Mouse (Mus musculus): ENCODE data around the gene Trim12a. TPM values are rescaled to one million over a fixed set of nuclear protein-coding genes. Genes with fewer than 3 reads are reported as not detected.

Gene Trim12a
- total and polyA plus RNA-seq, 3 experiments: 2.9 to 6.3 (median 5.8) TPM

Other genes starting within 250 kb of the Trim12a start
- not detected for gene Olfr644, start 243.6 kb downstream of the Trim12a start, total RNA-seq (2021)
- not detected in 2 replicates for gene Olfr644, start 243.6 kb downstream of the Trim12a start, polyA plus RNA-seq (2012; rRNA removed)
- not detected for gene Olfr645, start 230.0 kb downstream of the Trim12a start, total RNA-seq (2021)
- gene Olfr645, start 230.0 kb downstream of the Trim12a start, polyA plus RNA-seq (2012; rRNA removed): not detected in 2 replicates
- gene Olfr646, start 210.6 kb downstream of the Trim12a start, total RNA-seq (2021): under 1 TPM in 1 of 2 experiments, not detected in 1; 0.08 TPM
- not detected in 2 replicates for gene Olfr646, start 210.6 kb downstream of the Trim12a start, polyA plus RNA-seq (2012; rRNA removed)
- not detected for gene Ubqln5, start 185.6 kb downstream of the Trim12a start, total RNA-seq (2021)
- gene Ubqln5, start 185.6 kb downstream of the Trim12a start, polyA plus RNA-seq (2012; rRNA removed): 0.06 TPM in 1 of 2 replicates, not detected in the other
- not detected for gene Olfr643, start 178.1 kb downstream of the Trim12a start, total RNA-seq (2021)
- not detected in 2 replicates for gene Olfr643, start 178.1 kb downstream of the Trim12a start, polyA plus RNA-seq (2012; rRNA removed)
- not detected for gene Ubqln3, start 172.2 kb downstream of the Trim12a start, total RNA-seq (2021)
- 0.18 TPM in 2 replicates for gene Ubqln3, start 172.2 kb downstream of the Trim12a start, polyA plus RNA-seq (2012; rRNA removed)
- not detected for gene Ubqlnl, start 164.9 kb downstream of the Trim12a start, total RNA-seq (2021)
- gene Ubqlnl, start 164.9 kb downstream of the Trim12a start, polyA plus RNA-seq (2012; rRNA removed): 0.06 and 0.14 TPM in 2 replicates
- gene Olfm5, start 150.6 kb downstream of the Trim12a start, total RNA-seq (2021): not detected
- not detected in 2 replicates for gene Olfm5, start 150.6 kb downstream of the Trim12a start, polyA plus RNA-seq (2012; rRNA removed)
- gene Olfr648, start 132.1 kb downstream of the Trim12a start, total RNA-seq (2021): not detected
- not detected in 2 replicates for gene Olfr648, start 132.1 kb downstream of the Trim12a start, polyA plus RNA-seq (2012; rRNA removed)
- gene Olfr649, start 119.5 kb downstream of the Trim12a start, total RNA-seq (2021): not detected
- gene Olfr649, start 119.5 kb downstream of the Trim12a start, polyA plus RNA-seq (2012; rRNA removed): not detected in 2 replicates
- gene Trim6, start 96.7 kb downstream of the Trim12a start, total RNA-seq (2021): under 1 TPM; 0.10 to 0.34 TPM
- 0.33 and 1.3 TPM in 2 replicates for gene Trim6, start 96.7 kb downstream of the Trim12a start, polyA plus RNA-seq (2012; rRNA removed)
- 1 to 10 TPM; 3.9 to 4.0 TPM for gene Trim34a, start 71.0 kb downstream of the Trim12a start, total RNA-seq (2021)
- 2.9 and 5.4 TPM in 2 replicates for gene Trim34a, start 71.0 kb downstream of the Trim12a start, polyA plus RNA-seq (2012; rRNA removed)
- 1 to 10 TPM; 2.1 TPM for gene Trim5, start 27.4 kb downstream of the Trim12a start, total RNA-seq (2021)
- gene Trim5, start 27.4 kb downstream of the Trim12a start, polyA plus RNA-seq (2012; rRNA removed): 0.41 and 0.50 TPM in 2 replicates
- under 1 TPM in 1 of 2 experiments, not detected in 1; 0.39 TPM for gene Trim34b, start 14.0 kb upstream of the Trim12a start, total RNA-seq (2021)
- gene Trim34b, start 14.0 kb upstream of the Trim12a start, polyA plus RNA-seq (2012; rRNA removed): 2.2 and 3.5 TPM in 2 replicates
- gene Trim12c, start 37.9 kb upstream of the Trim12a start, total RNA-seq (2021): 1 to 10 TPM; 4.1 to 5.5 TPM
- gene Trim12c, start 37.9 kb upstream of the Trim12a start, polyA plus RNA-seq (2012; rRNA removed): 2.6 and 4.2 TPM in 2 replicates
- under 1 TPM; 0.14 to 0.23 TPM for gene Trim30b, start 54.4 kb upstream of the Trim12a start, total RNA-seq (2021)
- 0.21 and 0.23 TPM in 2 replicates for gene Trim30b, start 54.4 kb upstream of the Trim12a start, polyA plus RNA-seq (2012; rRNA removed)
- gene Trim30c, start 85.4 kb upstream of the Trim12a start, total RNA-seq (2021): under 1 TPM; 0.18 to 0.20 TPM
- 0.08 and 0.18 TPM in 2 replicates for gene Trim30c, start 85.4 kb upstream of the Trim12a start, polyA plus RNA-seq (2012; rRNA removed)
- 1 to 10 TPM; 3.5 to 3.6 TPM for gene Trim30a, start 149.7 kb upstream of the Trim12a start, total RNA-seq (2021)
- gene Trim30a, start 149.7 kb upstream of the Trim12a start, polyA plus RNA-seq (2012; rRNA removed): 2.6 and 5.3 TPM in 2 replicates
- gene Trim30d, start 192.4 kb upstream of the Trim12a start, total RNA-seq (2021): under 1 TPM; 0.37 to 0.75 TPM
- 0.62 and 0.76 TPM in 2 replicates for gene Trim30d, start 192.4 kb upstream of the Trim12a start, polyA plus RNA-seq (2012; rRNA removed)
- not detected for gene Olfr651, start 234.7 kb upstream of the Trim12a start, total RNA-seq (2021)
- not detected in 2 replicates for gene Olfr651, start 234.7 kb upstream of the Trim12a start, polyA plus RNA-seq (2012; rRNA removed)
- gene Olfr652, start 245.4 kb upstream of the Trim12a start, total RNA-seq (2021): not detected
- gene Olfr652, start 245.4 kb upstream of the Trim12a start, polyA plus RNA-seq (2012; rRNA removed): not detected in 2 replicates